Mouse (Mus musculus): Measurements from ENCODE around the gene Ebp. TPM values are rescaled to one million over a fixed set of nuclear protein-coding genes. Genes with fewer than 3 reads are reported as not detected.

Ebp gene
- polyA plus RNA-seq, 1 experiment from 2014 or later: 67.1 TPM

DNA sequence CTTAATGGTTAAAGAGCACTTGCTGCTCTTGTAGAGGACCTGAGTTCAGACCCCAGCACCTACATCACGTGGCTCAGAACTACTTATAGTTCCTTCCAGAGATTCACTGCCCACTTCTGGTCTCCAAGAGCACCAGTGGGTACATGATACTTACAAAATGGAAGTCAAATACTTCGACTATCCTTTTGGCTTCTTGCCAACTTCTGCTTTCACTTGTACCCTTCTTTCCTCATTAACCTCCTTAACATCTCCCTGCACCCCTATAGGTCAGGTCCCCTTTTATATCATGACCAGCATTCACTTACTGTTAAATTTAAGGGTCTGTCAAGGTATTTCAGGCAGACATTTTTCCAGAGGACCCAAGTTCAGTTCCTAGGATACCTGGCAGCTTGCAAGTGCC lies 57.4 kb downstream of the Ebp start:
- Histone ChIP-seq H3K36me3 (ENCODE audit: control insufficient read depth, insufficient read depth) (peaks cover 3% of the 10 kb centered on the region), H3K9me3 (ENCODE audit: control insufficient read depth) (no peaks in the 10 kb centered on the region), H3K4me3 (ENCODE audit: low read depth, low read length) (no peak overlapping the region), H3K4me1 (replicated peaks; ENCODE audit: control insufficient read depth, insufficient read depth, low read length) (no peaks in the 10 kb centered on the region), H3K27me3 (replicated peaks; ENCODE audit: control insufficient read depth, insufficient read depth, low read length) (no peaks in the 10 kb centered on the region), H3K9ac (ENCODE audit: low read depth, low read length) (no peak overlapping the region), H3K27ac (ENCODE audit: low read depth, low read length) (no peak overlapping the region), H3K4me2 (replicated peaks; ENCODE audit: low read depth) (no peak overlapping the region)
- ATAC-seq: no peak
- no peak for TF ChIP-seq CTCF (IDR thresholded peaks at IDR 0.05; ENCODE audit: low read depth)
- WGBS: 48% methylated on average over 2 of the region's 2 CpGs

Other genes with a start within 250 kb of the Ebp start
- gene Hdac6, start 245.6 kb downstream of the Ebp start, polyA plus RNA-seq (2015; fragmentation: Nextera tagmentation; extraction: Ambion mirVana): 4.6 and 5.4 TPM in 2 replicates
- gene Gata1, start 215.4 kb downstream of the Ebp start, polyA plus RNA-seq (2015; fragmentation: Nextera tagmentation; extraction: Ambion mirVana): 0.08 TPM in 1 of 2 replicates, not detected in the other
- gene Glod5, start 175.0 kb downstream of the Ebp start, polyA plus RNA-seq (2015; fragmentation: Nextera tagmentation; extraction: Ambion mirVana): 39.5 and 41.4 TPM in 2 replicates
- gene Suv39h1, start 118.8 kb downstream of the Ebp start, polyA plus RNA-seq (2015; fragmentation: Nextera tagmentation; extraction: Ambion mirVana): 15.5 and 16.5 TPM in 2 replicates
- gene Was, start 103.0 kb downstream of the Ebp start, polyA plus RNA-seq (2015; fragmentation: Nextera tagmentation; extraction: Ambion mirVana): 0.34 and 0.48 TPM in 2 replicates
- 10.1 and 13.6 TPM in 2 replicates for gene Wdr13, start 60.6 kb downstream of the Ebp start, polyA plus RNA-seq (2015; fragmentation: Nextera tagmentation; extraction: Ambion mirVana)
- 591 and 623 TPM in 2 replicates for gene Rbm3, start 47.6 kb downstream of the Ebp start, polyA plus RNA-seq (2015; fragmentation: Nextera tagmentation; extraction: Ambion mirVana)
- gene Tbc1d25, start 17.3 kb downstream of the Ebp start, polyA plus RNA-seq (2015; fragmentation: Nextera tagmentation; extraction: Ambion mirVana): 4.0 and 4.5 TPM in 2 replicates
- 4.3 TPM in 2 replicates for gene Porcn, start 13.0 kb upstream of the Ebp start, polyA plus RNA-seq (2015; fragmentation: Nextera tagmentation; extraction: Ambion mirVana)
- 13.1 and 14.1 TPM in 2 replicates for gene Ftsj1, start 58.9 kb upstream of the Ebp start, polyA plus RNA-seq (2015; fragmentation: Nextera tagmentation; extraction: Ambion mirVana)
- gene Slc38a5, start 77.6 kb upstream of the Ebp start, polyA plus RNA-seq (2015; fragmentation: Nextera tagmentation; extraction: Ambion mirVana): 1.1 and 1.3 TPM in 2 replicates
- not detected in 2 replicates for gene Ssxb10, start 133.9 kb upstream of the Ebp start, polyA plus RNA-seq (2015; fragmentation: Nextera tagmentation; extraction: Ambion mirVana)
- gene Ssxb9, start 173.5 kb upstream of the Ebp start, polyA plus RNA-seq (2015; fragmentation: Nextera tagmentation; extraction: Ambion mirVana): not detected in 2 replicates
- not detected in 2 replicates for gene Ssxb1, start 219.8 kb upstream of the Ebp start, polyA plus RNA-seq (2015; fragmentation: Nextera tagmentation; extraction: Ambion mirVana)